Mouse (Mus musculus): ENCODE measurements around the gene Gm7714. TPM values are rescaled to one million over a fixed set of nuclear protein-coding genes. Genes with fewer than 3 reads are reported as not detected.
"Not testable (repeated sequence)": the region's sequence is repeated elsewhere in the genome, so short reads cannot be mapped to it uniquely, and the experiment has no call there.

Gene Gm7714
- not detected in 2 replicates for polyA plus RNA-seq (2015; fragmentation: Nextera tagmentation; extraction: Ambion mirVana)

DNA sequence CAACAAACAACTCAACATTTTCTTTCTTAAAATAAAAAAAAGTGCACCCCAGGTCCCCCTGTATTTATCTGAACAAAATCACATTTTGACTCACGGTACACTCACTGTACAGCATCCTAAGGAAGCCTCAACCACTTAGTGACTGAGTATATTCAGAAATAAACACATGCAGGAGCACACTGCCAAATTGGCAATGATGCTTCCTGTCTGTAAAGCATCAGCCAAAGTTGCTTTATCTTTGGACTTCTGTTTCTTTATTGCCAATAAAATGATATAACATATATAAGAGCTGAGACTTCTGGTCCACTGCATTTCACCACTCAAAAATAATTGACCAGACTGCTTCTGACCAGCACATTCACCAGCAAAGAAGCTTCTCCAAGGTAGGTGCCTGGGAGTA lies at the start of gene Gm7714:
TSS of gene Gm7714 (plus strand) at position 301 of the 400 bp plus-strand sequence.
- ATAC-seq, result no peak
- H3K4me2 ChIP-seq, result no peak within 1 kb of the TSS
- H3K27me3 ChIP-seq, result no peaks in the 10 kb centered on the region
- H3K9me3 ChIP-seq (replicated peaks), result no peaks in the 10 kb centered on the region
- no peaks in the 10 kb centered on the region for H3K4me1 ChIP-seq
- WGBS, result 70% methylated on average over 1 of the region's 1 CpGs
- H3K36me3 ChIP-seq (ENCODE audit: poor library complexity, severe bottlenecking), result no peaks in the 10 kb centered on the region
- no peak within 1 kb of the TSS for H3K9ac ChIP-seq
- no peak within 1 kb of the TSS for H3K27ac ChIP-seq
- no peak within 1 kb of the TSS for H3K4me3 ChIP-seq

GRCm38 (mm10) chr5:88256475-88256874 lies 12.2 kb upstream of the Gm7714 start:
- ATAC-seq, result no peak
- Histone ChIP-seq H3K9me3 (replicated peaks) (0 out of 2 replicates have a peak, but pooled peaks cover 6% of the 10 kb centered on the region), H3K9ac (no peak overlapping the region), H3K4me2 (no peak overlapping the region), H3K27ac (no peak overlapping the region), H3K27me3 (no peaks in the 10 kb centered on the region), H3K4me3 (no peak overlapping the region), H3K4me1 (no peaks in the 10 kb centered on the region), H3K36me3 (ENCODE audit: poor library complexity, severe bottlenecking) (no peaks in the 10 kb centered on the region)
- WGBS, result 100% methylated on average over 1 of the region's 1 CpGs

DNA sequence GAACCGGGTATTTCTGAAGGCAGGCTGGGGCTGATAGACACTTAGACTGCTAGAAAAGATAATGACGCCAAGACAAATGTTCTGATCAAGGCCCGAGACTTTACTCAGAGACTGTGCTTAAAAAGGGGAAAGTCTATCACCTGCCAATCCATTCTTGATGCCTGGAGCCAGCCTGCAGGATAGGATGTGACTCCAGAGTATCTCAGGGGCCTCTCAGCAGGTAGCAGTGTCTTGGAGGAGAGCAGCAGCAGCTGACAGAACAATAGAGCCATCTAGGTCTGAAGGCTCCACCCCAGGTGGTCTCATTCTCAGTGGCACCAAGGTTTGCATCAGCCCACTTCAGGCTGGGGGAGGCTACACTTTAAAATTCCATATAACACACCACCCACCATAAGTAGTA lies 42.6 kb downstream of the Gm7714 start:
- WGBS, result 62% methylated on average over 3 of the region's 3 CpGs
- ATAC-seq; H3K27ac ChIP-seq; H3K9ac ChIP-seq; H3K4me3 ChIP-seq; H3K4me2 ChIP-seq; H3K9me3 ChIP-seq (replicated peaks); H3K27me3 ChIP-seq; H3K36me3 ChIP-seq (ENCODE audit: poor library complexity, severe bottlenecking); H3K4me1 ChIP-seq: not testable (repeated sequence)

DNA sequence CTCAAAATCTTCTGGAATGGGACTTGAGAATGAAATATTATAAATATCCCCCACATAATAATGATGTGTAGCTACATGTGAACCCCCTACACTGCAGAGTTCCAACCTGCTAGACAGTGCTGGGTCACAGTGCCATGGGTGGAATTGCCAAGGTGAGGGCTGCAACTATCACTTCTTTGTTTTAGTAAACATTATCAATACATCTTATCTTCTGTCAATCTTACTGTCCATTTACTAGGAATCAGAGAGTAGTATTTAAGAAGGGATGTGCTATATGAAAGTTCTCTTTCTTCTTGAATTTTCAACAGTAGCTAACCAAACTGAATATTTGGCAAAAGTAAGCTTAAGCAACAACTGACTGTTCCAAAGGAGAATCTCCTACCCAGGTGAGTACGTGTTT lies 48.3 kb downstream of the Gm7714 start, which contains the start of gene Prol1:
TSS of gene Prol1 (plus strand) at position 301 of the 400 bp plus-strand sequence.
- Histone ChIP-seq H3K9me3 (replicated peaks) (no peaks in the 10 kb centered on the region), H3K27me3 (no peaks in the 10 kb centered on the region), H3K4me3 (no peak within 1 kb of the TSS), H3K4me2 (no peak within 1 kb of the TSS), H3K36me3 (ENCODE audit: poor library complexity, severe bottlenecking) (no peaks in the 10 kb centered on the region), H3K27ac (no peak within 1 kb of the TSS), H3K4me1 (no peaks in the 10 kb centered on the region), H3K9ac (no peak within 1 kb of the TSS)
- ATAC-seq, result no peak
- WGBS, result 98% methylated on average over 1 of the region's 1 CpGs

Other genes with a start within 250 kb of the Gm7714 start
- gene Smr2, start 182.4 kb upstream of the Gm7714 start, polyA plus RNA-seq (2015; fragmentation: Nextera tagmentation; extraction: Ambion mirVana), result not detected in 2 replicates
- not detected in 2 replicates for gene Gm11116, start 157.4 kb upstream of the Gm7714 start, polyA plus RNA-seq (2015; fragmentation: Nextera tagmentation; extraction: Ambion mirVana)
- not detected in 2 replicates for gene Gm11115, start 114.8 kb upstream of the Gm7714 start, polyA plus RNA-seq (2015; fragmentation: Nextera tagmentation; extraction: Ambion mirVana)
- gene Prol1, start 48.4 kb downstream of the Gm7714 start, polyA plus RNA-seq (2015; fragmentation: Nextera tagmentation; extraction: Ambion mirVana), result not detected in 2 replicates
- not detected in 2 replicates for gene Amtn, start 107.2 kb downstream of the Gm7714 start, polyA plus RNA-seq (2015; fragmentation: Nextera tagmentation; extraction: Ambion mirVana)
- gene Ambn, start 187.1 kb downstream of the Gm7714 start, polyA plus RNA-seq (2015; fragmentation: Nextera tagmentation; extraction: Ambion mirVana), result not detected in 2 replicates
- not detected in 2 replicates for gene Enam, start 219.1 kb downstream of the Gm7714 start, polyA plus RNA-seq (2015; fragmentation: Nextera tagmentation; extraction: Ambion mirVana)